Comparison of ENCODE assay signal across 8 mouse cellular contexts in the genomic region with DNA sequence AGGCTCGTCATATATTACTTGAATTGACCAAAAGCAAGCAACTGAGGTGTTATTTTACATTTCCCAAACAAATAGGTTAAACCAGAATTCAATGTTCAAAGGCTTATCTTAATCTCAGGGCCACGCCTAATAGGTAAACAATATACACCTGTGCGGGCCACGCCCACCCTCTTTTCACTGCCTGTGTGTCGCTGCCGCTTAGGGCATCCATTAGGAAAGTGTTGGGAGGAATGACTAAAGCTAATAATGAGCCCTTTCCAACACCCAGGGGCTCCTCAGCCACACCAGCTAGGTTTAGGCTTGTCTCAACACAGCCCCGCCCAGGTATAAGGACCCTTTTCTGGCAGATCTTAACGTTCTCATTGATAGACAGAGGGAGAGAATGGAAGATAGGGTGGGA.
A peak's percentile ranks its signal among the peaks of the same experiment; 100 is the strongest.
DNase-seq lines count a peak whose midpoint lies in the region; ATAC-seq and TF ChIP-seq lines count a peak whose summit lies in the region.

No protein-coding gene starts in this region.

- peaks cover 25% of the 10 kb centered on the region for H3K4me1 ChIP-seq in kidney, embryonic 14.5 days (ENCODE audit: control insufficient read depth, insufficient read depth, low read length)
- H3K4me1 ChIP-seq in forebrain, embryonic 12.5 days, result peaks cover 31% of the 10 kb centered on the region
- peaks cover 17% of the 10 kb centered on the region for H3K4me1 ChIP-seq in limb, embryonic 11.5 days (ENCODE audit: control insufficient read depth, insufficient read depth, low read length)
- peaks cover 18% of the 10 kb centered on the region; the same call in 1 of the 2 replicates for H3K4me1 ChIP-seq in midbrain, postnatal 0 days (ENCODE audit: insufficient read depth, low read length)

- H3K9me3 ChIP-seq in kidney, embryonic 14.5 days (ENCODE audit: control insufficient read depth, low read length), result no peaks in the 10 kb centered on the region
- H3K9me3 ChIP-seq in forebrain, embryonic 12.5 days, result no peaks in the 10 kb centered on the region
- H3K9me3 ChIP-seq in limb, embryonic 11.5 days (ENCODE audit: control insufficient read depth, low read length), result no peaks in the 10 kb centered on the region
- no peaks in the 10 kb centered on the region for H3K9me3 ChIP-seq in midbrain, postnatal 0 days (ENCODE audit: low read length)

- TF ChIP-seq CTCF in midbrain, postnatal 0 days (IDR thresholded peaks at IDR 0.05), result no peak

- H3K36me3 ChIP-seq in kidney, embryonic 14.5 days (ENCODE audit: control insufficient read depth, insufficient read depth, low read length), result no peaks in the 10 kb centered on the region
- no peaks in the 10 kb centered on the region for H3K36me3 ChIP-seq in forebrain, embryonic 12.5 days (replicated peaks)
- no peaks in the 10 kb centered on the region for H3K36me3 ChIP-seq in limb, embryonic 11.5 days (ENCODE audit: control insufficient read depth, insufficient read depth, low read length)
- H3K36me3 ChIP-seq in midbrain, postnatal 0 days (ENCODE audit: insufficient read depth, low read length), result no peaks in the 10 kb centered on the region

- H3K27me3 ChIP-seq in kidney, embryonic 14.5 days (ENCODE audit: control insufficient read depth, insufficient read depth, low read length), result no peaks in the 10 kb centered on the region; the same call in 1 of the 2 replicates
- peaks cover 34% of the 10 kb centered on the region for H3K27me3 ChIP-seq in forebrain, embryonic 12.5 days
- H3K27me3 ChIP-seq in limb, embryonic 11.5 days (ENCODE audit: control insufficient read depth, insufficient read depth, low read length), result peaks cover 12% of the 10 kb centered on the region
- no peaks in the 10 kb centered on the region for H3K27me3 ChIP-seq in midbrain, postnatal 0 days (ENCODE audit: insufficient read depth, low read length)

- DNase-seq in kidney, adult 18-20 months, result no peak
- DNase-seq in limb, embryonic 11.5 days (ENCODE audit: low spot score), result no peak
- no peak for DNase-seq in midbrain, postnatal 0 days (ENCODE audit: low spot score)
- no peak for DNase-seq in gastrocnemius, postnatal 4 days (ENCODE audit: low spot score in 2 of 2)
- DNase-seq in embryo, embryonic 10 days (ENCODE audit: low spot score), result no peak

- 42% methylated on average over 8 of the region's 8 CpGs for WGBS in kidney, embryonic 14.5 days
- WGBS in forebrain, embryonic 12.5 days, result 50% methylated on average over 8 of the region's 8 CpGs
- 43% methylated on average over 8 of the region's 8 CpGs for WGBS in limb, embryonic 11.5 days
- WGBS in midbrain, postnatal 0 days, result 42% methylated on average over 8 of the region's 8 CpGs

- peak overlapping the region; percentile 83 for H3K4me2 ChIP-seq in kidney, embryonic 14.5 days (replicated peaks; ENCODE audit: low read depth, low read length)
- peak overlapping the region; percentile 91 for H3K4me2 ChIP-seq in forebrain, embryonic 12.5 days
- H3K4me2 ChIP-seq in limb, embryonic 11.5 days (ENCODE audit: low read depth, severe bottlenecking), result peak overlapping the region; percentile 83
- H3K4me2 ChIP-seq in midbrain, postnatal 0 days (ENCODE audit: low read depth, low read length, poor library complexity, severe bottlenecking), result peak overlapping the region; percentile 85

- peak overlapping the region; percentile 42 for H3K4me3 ChIP-seq in kidney, embryonic 14.5 days (ENCODE audit: low read length)
- peak overlapping the region; percentile 49 for H3K4me3 ChIP-seq in forebrain, embryonic 12.5 days (replicated peaks)
- no peak overlapping the region; the same call in 1 of the 2 replicates for H3K4me3 ChIP-seq in limb, embryonic 11.5 days (ENCODE audit: low read depth, low read length)
- H3K4me3 ChIP-seq in midbrain, postnatal 0 days (ENCODE audit: low read depth, low read length), result peak overlapping the region; percentile 50

- ATAC-seq in kidney, embryonic 14.5 days (ENCODE audit: low FRiP score, low TSS enrichment), result no peak
- no peak for ATAC-seq in forebrain, embryonic 12.5 days (ENCODE audit: low FRiP score)
- no peak for ATAC-seq in limb, embryonic 11.5 days (ENCODE audit: insufficient number of reproducible peaks, low FRiP score, low TSS enrichment, low read depth)
- no peak for ATAC-seq in midbrain, postnatal 0 days (ENCODE audit: low FRiP score)
- no peak for ATAC-seq in erythroblast, adult 5-6 weeks (replicated peaks; ENCODE audit: low FRiP score, poor library complexity, severe bottlenecking)

- no peak overlapping the region for H3K9ac ChIP-seq in kidney, embryonic 14.5 days (ENCODE audit: low read depth, low read length)
- no peak overlapping the region for H3K9ac ChIP-seq in forebrain, embryonic 12.5 days
- no peak overlapping the region for H3K9ac ChIP-seq in limb, embryonic 11.5 days (ENCODE audit: low read length)
- peak overlapping the region; percentile 71 for H3K9ac ChIP-seq in midbrain, postnatal 0 days (replicated peaks; ENCODE audit: low read length, poor library complexity, severe bottlenecking)

- no peak overlapping the region for H3K27ac ChIP-seq in kidney, embryonic 14.5 days (ENCODE audit: low read depth, low read length)
- no peak overlapping the region for H3K27ac ChIP-seq in forebrain, embryonic 12.5 days
- no peak overlapping the region for H3K27ac ChIP-seq in limb, embryonic 11.5 days (replicated peaks; ENCODE audit: low read depth, low read length)
- peak overlapping the region; percentile 70 for H3K27ac ChIP-seq in midbrain, postnatal 0 days (ENCODE audit: low read depth, low read length)
